Mouse (Mus musculus): ENCODE results near the gene Rgsl1. TPM values are rescaled to one million over a fixed set of nuclear protein-coding genes. Genes with fewer than 3 reads are reported as not detected.
"Not testable (repeated sequence)": the region's sequence is repeated elsewhere in the genome, so short reads cannot be mapped to it uniquely, and the experiment has no call there.

Gene Rgsl1
- total RNA-seq (2021): 1 to 10 TPM in 1 of 2 experiments, under 1 TPM in 1; 0.81 to 1.1 TPM

GRCm38 (mm10) chr1:153844042-153844441 is at the start of gene Rgsl1:
Gene Rgsl1 (minus strand): TSS chr1:153844142.
- no peak for DNase-seq (ENCODE audit: extremely low spot score in 1 of 2, low spot score in 2 of 2)

GRCm38 (mm10) chr1:153891442-153891841 is 47.5 kb upstream of the Rgsl1 start, which contains the start of gene Teddm1a:
Gene Teddm1a (plus strand): TSS chr1:153891742.
- intact Hi-C loops (cut with DNase I): no loop called here
- no peak for DNase-seq (ENCODE audit: extremely low spot score in 1 of 2, low spot score in 2 of 2)

More at GRCm38 (mm10) chr1:153844042-153844441, at the start of gene Rgsl1:
- intact Hi-C loops (cut with DNase I): no loop called here

GRCm38 (mm10) chr1:153890121-153890520 is 46.2 kb upstream of the Rgsl1 start:
- DNase-seq (ENCODE audit: extremely low spot score in 1 of 2, low spot score in 2 of 2): no peak
- intact Hi-C loops (cut with DNase I): no loop called here

- DNase-seq (ENCODE audit: extremely low spot score in 1 of 2, low spot score in 2 of 2): no peak
- intact Hi-C loops (cut with DNase I): no loop called here
Measured at GRCm38 (mm10) chr1:153886024-153886633, 42.2 kb upstream of the Rgsl1 start.

- intact Hi-C loops (cut with DNase I); DNase-seq (ENCODE audit: extremely low spot score in 1 of 2, low spot score in 2 of 2): not testable (repeated sequence)
Measured at GRCm38 (mm10) chr1:153880391-153880790, 36.4 kb upstream of the Rgsl1 start.

GRCm38 (mm10) chr1:153874045-153874444 is 30.1 kb upstream of the Rgsl1 start, which contains the start of gene Teddm1b:
Gene Teddm1b (plus strand): TSS chr1:153874345.
- intact Hi-C loops (cut with DNase I): no loop called here
- no peak for DNase-seq (ENCODE audit: extremely low spot score in 1 of 2, low spot score in 2 of 2)

- intact Hi-C loops (cut with DNase I): no loop called here
- no peak for DNase-seq (ENCODE audit: extremely low spot score in 1 of 2, low spot score in 2 of 2)
Measured at GRCm38 (mm10) chr1:153855946-153856345, 12.0 kb upstream of the Rgsl1 start.

GRCm38 (mm10) chr1:153852696-153853095 is 8.8 kb upstream of the Rgsl1 start:
- DNase-seq (ENCODE audit: extremely low spot score in 1 of 2, low spot score in 2 of 2); intact Hi-C loops (cut with DNase I): not testable (repeated sequence)

- no peak for DNase-seq (ENCODE audit: extremely low spot score in 1 of 2, low spot score in 2 of 2)
- intact Hi-C loops (cut with DNase I): loop anchor here (5.0 kb wide), 1 partner anchor 100 kb away; the partner anchor contains the start of gene Rnasel
Measured at GRCm38 (mm10) chr1:153846867-153847266, 2.9 kb upstream of the Rgsl1 start.

- intact Hi-C loops (cut with DNase I): loop anchor here (5.0 kb wide), 1 partner anchor 99 kb away; the partner anchor contains the start of gene Rnasel
- no peak for DNase-seq (ENCODE audit: extremely low spot score in 1 of 2, low spot score in 2 of 2)
Measured at GRCm38 (mm10) chr1:153846420-153846819, 2.5 kb upstream of the Rgsl1 start.

GRCm38 (mm10) chr1:153842121-153842740 is 1.7 kb downstream of the Rgsl1 start:
- no peak for DNase-seq (ENCODE audit: extremely low spot score in 1 of 2, low spot score in 2 of 2)
- intact Hi-C loops (cut with DNase I): no loop called here

- DNase-seq (ENCODE audit: extremely low spot score in 1 of 2, low spot score in 2 of 2): no peak
- intact Hi-C loops (cut with DNase I): no loop called here
Measured at GRCm38 (mm10) chr1:153836036-153836435, 7.9 kb downstream of the Rgsl1 start.

- intact Hi-C loops (cut with DNase I): no loop called here
- DNase-seq (ENCODE audit: extremely low spot score in 1 of 2, low spot score in 2 of 2): no peak
Measured at GRCm38 (mm10) chr1:153830746-153831145, 13.2 kb downstream of the Rgsl1 start.

GRCm38 (mm10) chr1:153820216-153820615 is 23.7 kb downstream of the Rgsl1 start:
- intact Hi-C loops (cut with DNase I): no loop called here
- DNase-seq (ENCODE audit: extremely low spot score in 1 of 2, low spot score in 2 of 2): no peak

- intact Hi-C loops (cut with DNase I): no loop called here
- DNase-seq (ENCODE audit: extremely low spot score in 1 of 2, low spot score in 2 of 2): no peak
Measured at GRCm38 (mm10) chr1:153814278-153814677, 29.7 kb downstream of the Rgsl1 start.

- peak; percentile 57 to 67 for DNase-seq (ENCODE audit: extremely low spot score in 1 of 2, low spot score in 2 of 2)
- intact Hi-C loops (cut with DNase I): loop anchor here (5.0 kb wide), 2 partner anchors 55 to 250 kb away; no protein-coding TSS in a partner anchor
Measured at GRCm38 (mm10) chr1:153807390-153807993, 36.5 kb downstream of the Rgsl1 start.

- intact Hi-C loops (cut with DNase I): no loop called here
- no peak for DNase-seq (ENCODE audit: extremely low spot score in 1 of 2, low spot score in 2 of 2)
Measured at GRCm38 (mm10) chr1:153803530-153803929, 40.4 kb downstream of the Rgsl1 start.

GRCm38 (mm10) chr1:153802691-153803090 is 41.3 kb downstream of the Rgsl1 start:
- intact Hi-C loops (cut with DNase I): no loop called here
- DNase-seq (ENCODE audit: extremely low spot score in 1 of 2, low spot score in 2 of 2): no peak

- DNase-seq (ENCODE audit: extremely low spot score in 1 of 2, low spot score in 2 of 2): no peak
- intact Hi-C loops (cut with DNase I): no loop called here
Measured at GRCm38 (mm10) chr1:153794241-153794640, 49.7 kb downstream of the Rgsl1 start.

GRCm38 (mm10) chr1:153790708-153791107 is 53.2 kb downstream of the Rgsl1 start:
- intact Hi-C loops (cut with DNase I): no loop called here
- no peak for DNase-seq (ENCODE audit: extremely low spot score in 1 of 2, low spot score in 2 of 2)
